Mouse (Mus musculus): Measurements from ENCODE around the gene Hfe.

Gene Hfe

DNA sequence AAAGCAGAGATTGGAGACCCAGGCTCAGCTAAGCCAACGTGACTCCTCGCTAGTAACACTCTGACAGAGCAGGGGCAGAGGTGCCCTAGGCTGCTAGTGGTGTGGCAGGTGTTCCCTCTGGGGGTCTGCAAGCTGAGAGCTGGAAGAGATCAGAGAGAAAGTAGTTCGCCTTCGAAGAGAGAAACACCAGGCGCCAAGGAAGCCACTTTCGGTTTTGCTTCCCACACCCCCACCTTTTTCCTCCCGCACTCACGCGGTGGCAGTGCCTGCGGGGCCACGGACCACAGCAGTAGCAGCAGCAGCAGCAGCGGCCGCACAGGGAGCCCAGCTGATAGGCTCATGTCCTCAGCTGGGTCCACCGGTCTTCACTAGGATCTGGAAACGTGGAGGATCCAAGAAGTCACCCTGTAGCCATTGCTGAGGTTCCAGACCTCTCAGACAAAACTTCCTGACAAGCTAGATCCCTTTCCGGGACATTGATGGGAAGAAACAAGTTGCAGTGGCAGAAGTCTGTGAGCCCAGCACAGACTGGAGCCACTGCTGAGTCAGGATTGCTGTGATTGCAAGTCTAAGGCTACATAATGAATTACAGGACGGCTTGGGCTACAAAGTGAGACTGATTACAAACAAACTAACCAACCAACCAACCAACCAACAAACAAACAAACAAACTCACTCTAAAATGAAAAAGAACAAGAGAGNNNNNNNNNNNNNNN lies at the start of gene Hfe:
Gene Hfe (minus strand): TSS at position 481 of the 716 bp plus-strand sequence.
- Histone ChIP-seq H3K4me1 (replicated peaks; ENCODE audit: low read depth, low read length) (peaks cover 14% of the 10 kb centered on the region), H3K27me3 (ENCODE audit: insufficient read depth, low read length) (peaks cover 51% of the 10 kb centered on the region), H3K36me3 (ENCODE audit: insufficient read depth, low read length) (no peaks in the 10 kb centered on the region), H3K4me3 (replicated peaks; ENCODE audit: low read length) (peak within 1 kb of the TSS; percentile 48), H3K9me3 (ENCODE audit: low read length) (no peaks in the 10 kb centered on the region)
- TF ChIP-seq POU5F1 (IDR thresholded peaks at IDR 0.05; ENCODE audit: borderline replicate concordance, low read length), result no peak
- no peak for TF ChIP-seq CTCF (conservative IDR thresholded peaks at IDR 0.05; ENCODE audit: low read length)
- no peak for TF ChIP-seq NANOG (IDR thresholded peaks at IDR 0.05; ENCODE audit: borderline replicate concordance, low read length)

DNA sequence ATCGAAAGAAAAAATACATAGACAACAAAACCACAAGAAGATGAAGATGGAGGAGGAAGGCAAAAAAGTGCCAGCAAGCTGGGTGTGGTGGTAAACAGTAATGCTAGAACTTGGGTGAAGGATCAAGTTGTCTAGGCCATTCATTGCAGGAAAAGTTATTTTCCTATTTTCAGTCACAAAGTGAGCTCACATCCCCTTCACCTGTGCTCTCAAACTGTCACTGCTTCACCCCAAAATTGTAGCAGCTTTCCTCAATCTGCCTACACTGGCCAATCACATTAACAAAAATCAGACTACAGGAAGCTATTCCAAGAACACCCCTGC lies 49.2 kb upstream of the Hfe start:
- TF ChIP-seq CTCF (conservative IDR thresholded peaks at IDR 0.05; ENCODE audit: low read length), result 0 out of 2 replicates have a peak, but pooled peaks have one; percentile 21
- no peak for TF ChIP-seq POU5F1 (IDR thresholded peaks at IDR 0.05; ENCODE audit: borderline replicate concordance, low read length)
- peak overlapping the region; percentile 68 for H3K4me3 ChIP-seq (replicated peaks; ENCODE audit: low read length)
- H3K9me3 ChIP-seq (ENCODE audit: low read length), result no peaks in the 10 kb centered on the region
- H3K27me3 ChIP-seq (ENCODE audit: insufficient read depth, low read length), result no peaks in the 10 kb centered on the region
- peaks cover 46% of the 10 kb centered on the region for H3K4me1 ChIP-seq (replicated peaks; ENCODE audit: low read depth, low read length)
- no peaks in the 10 kb centered on the region for H3K36me3 ChIP-seq (ENCODE audit: insufficient read depth, low read length)

DNA sequence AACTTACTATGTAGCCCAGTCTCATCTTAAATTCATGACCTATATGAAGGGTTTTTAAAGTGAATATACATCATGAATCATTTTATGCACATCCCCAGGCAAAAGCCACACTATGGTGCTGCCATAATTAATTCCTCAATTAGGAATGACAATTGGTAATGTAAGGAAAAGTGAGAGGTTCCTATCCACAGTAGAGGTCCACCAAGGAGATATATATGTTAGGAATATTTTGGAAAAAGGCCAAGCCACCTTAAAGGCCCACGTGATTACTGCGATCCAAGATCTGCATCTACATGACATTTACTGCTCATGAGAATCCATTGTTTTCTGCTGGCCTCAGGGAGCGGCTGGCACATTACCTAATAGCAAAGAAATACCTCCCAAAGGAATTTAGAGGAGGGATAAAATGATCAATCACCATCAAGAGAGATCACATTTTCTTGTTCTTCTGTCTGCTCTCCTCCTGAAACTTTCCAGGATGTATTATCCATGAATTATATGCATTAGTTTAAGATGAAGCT lies 48.7 kb upstream of the Hfe start:
- Histone ChIP-seq H3K36me3 (ENCODE audit: insufficient read depth, low read length) (no peaks in the 10 kb centered on the region), H3K4me3 (replicated peaks; ENCODE audit: low read length) (0 out of 2 replicates have a peak overlapping the region, but pooled peaks have one; percentile 68), H3K9me3 (ENCODE audit: low read length) (no peaks in the 10 kb centered on the region), H3K27me3 (ENCODE audit: insufficient read depth, low read length) (no peaks in the 10 kb centered on the region), H3K4me1 (replicated peaks; ENCODE audit: low read depth, low read length) (peaks cover 41% of the 10 kb centered on the region)
- no peak for TF ChIP-seq NANOG (IDR thresholded peaks at IDR 0.05; ENCODE audit: borderline replicate concordance, low read length)
- no peak for TF ChIP-seq POU5F1 (IDR thresholded peaks at IDR 0.05; ENCODE audit: borderline replicate concordance, low read length)
- TF ChIP-seq CTCF (conservative IDR thresholded peaks at IDR 0.05; ENCODE audit: low read length), result no peak

DNA sequence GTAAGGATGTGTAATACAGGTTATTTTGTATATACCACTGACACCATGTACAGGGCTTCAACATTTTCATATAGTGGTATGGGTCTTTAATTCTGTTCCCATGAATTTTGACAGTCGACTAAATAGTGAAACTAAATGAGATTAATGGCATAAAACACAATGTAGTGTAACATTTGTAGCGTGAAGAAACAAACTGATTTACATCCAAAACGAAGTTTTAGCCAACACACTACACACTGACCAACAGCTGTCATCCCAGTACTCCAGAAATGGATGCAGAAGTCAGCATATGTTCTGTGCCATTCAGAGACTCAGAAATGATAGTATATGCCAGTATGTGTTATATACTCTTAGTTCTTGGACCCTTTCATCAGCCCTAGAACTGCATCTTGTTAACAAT lies 47.3 kb upstream of the Hfe start:
- TF ChIP-seq NANOG (IDR thresholded peaks at IDR 0.05; ENCODE audit: borderline replicate concordance, low read length) (no peak), CTCF (conservative IDR thresholded peaks at IDR 0.05; ENCODE audit: low read length) (no peak), POU5F1 (IDR thresholded peaks at IDR 0.05; ENCODE audit: borderline replicate concordance, low read length) (no peak)
- peaks cover 39% of the 10 kb centered on the region for H3K4me1 ChIP-seq (replicated peaks; ENCODE audit: low read depth, low read length)
- no peaks in the 10 kb centered on the region for H3K27me3 ChIP-seq (ENCODE audit: insufficient read depth, low read length)
- H3K9me3 ChIP-seq (ENCODE audit: low read length), result no peaks in the 10 kb centered on the region
- no peaks in the 10 kb centered on the region for H3K36me3 ChIP-seq (ENCODE audit: insufficient read depth, low read length)
- peak overlapping the region; percentile 59 for H3K4me3 ChIP-seq (replicated peaks; ENCODE audit: low read length)

DNA sequence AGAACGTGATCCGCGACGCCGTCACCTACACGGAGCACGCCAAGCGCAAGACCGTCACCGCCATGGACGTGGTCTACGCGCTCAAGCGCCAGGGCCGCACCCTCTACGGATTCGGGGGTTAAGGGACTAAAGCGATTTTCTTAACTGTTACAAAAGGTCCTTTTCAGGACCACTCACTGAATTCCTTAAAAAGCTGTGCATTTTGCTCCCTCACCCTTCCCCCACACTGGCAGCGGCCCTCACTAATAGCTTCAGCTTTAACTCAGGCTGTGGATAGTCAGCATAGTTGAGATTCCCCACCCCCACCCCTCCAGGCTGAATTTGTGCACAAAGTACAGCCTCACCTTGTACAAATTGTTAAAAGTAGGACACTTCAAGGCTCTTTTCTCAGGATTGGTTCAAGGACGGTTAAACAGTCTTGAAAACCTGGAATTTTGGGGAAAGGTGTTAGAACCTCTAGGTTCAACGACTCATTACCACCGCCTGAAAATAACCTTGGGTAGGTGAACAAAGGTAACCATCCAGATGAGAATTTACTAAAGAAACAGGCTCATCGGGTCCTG lies 46.6 kb upstream of the Hfe start:
- Histone ChIP-seq H3K36me3 (ENCODE audit: insufficient read depth, low read length) (no peaks in the 10 kb centered on the region), H3K4me3 (replicated peaks; ENCODE audit: low read length) (peak overlapping the region; percentile 59), H3K27me3 (ENCODE audit: insufficient read depth, low read length) (no peaks in the 10 kb centered on the region), H3K9me3 (ENCODE audit: low read length) (no peaks in the 10 kb centered on the region), H3K4me1 (replicated peaks; ENCODE audit: low read depth, low read length) (peaks cover 39% of the 10 kb centered on the region)
- no peak for TF ChIP-seq CTCF (conservative IDR thresholded peaks at IDR 0.05; ENCODE audit: low read length)
- no peak for TF ChIP-seq POU5F1 (IDR thresholded peaks at IDR 0.05; ENCODE audit: borderline replicate concordance, low read length)
- TF ChIP-seq NANOG (IDR thresholded peaks at IDR 0.05; ENCODE audit: borderline replicate concordance, low read length), result no peak

DNA sequence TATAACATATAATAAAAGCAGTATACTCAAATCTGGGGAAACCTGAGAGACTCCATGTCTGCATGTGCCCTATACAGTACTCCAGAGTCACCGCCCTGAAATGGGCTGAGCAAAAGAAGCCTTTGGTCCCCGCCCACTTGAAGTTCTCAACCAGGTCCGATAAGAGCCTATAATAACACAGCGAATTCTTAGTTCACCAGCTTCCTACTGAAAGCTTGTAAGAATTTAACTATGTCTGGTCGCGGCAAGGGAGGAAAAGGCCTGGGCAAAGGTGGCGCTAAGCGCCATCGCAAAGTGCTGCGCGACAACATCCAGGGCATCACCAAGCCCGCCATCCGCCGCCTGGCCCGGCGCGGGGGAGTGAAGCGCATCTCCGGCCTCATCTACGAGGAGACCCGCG lies 46.1 kb upstream of the Hfe start, which contains the start of gene Hist1h4b:
Gene Hist1h4b (plus strand): TSS at position 224 of the 400 bp plus-strand sequence.
- TF ChIP-seq CTCF (conservative IDR thresholded peaks at IDR 0.05; ENCODE audit: low read length) (no peak), POU5F1 (IDR thresholded peaks at IDR 0.05; ENCODE audit: borderline replicate concordance, low read length) (no peak), NANOG (IDR thresholded peaks at IDR 0.05; ENCODE audit: borderline replicate concordance, low read length) (no peak)
- Histone ChIP-seq H3K4me3 (replicated peaks; ENCODE audit: low read length) (peak within 1 kb of the TSS; percentile 59), H3K9me3 (ENCODE audit: low read length) (no peaks in the 10 kb centered on the region), H3K36me3 (ENCODE audit: insufficient read depth, low read length) (no peaks in the 10 kb centered on the region), H3K27me3 (ENCODE audit: insufficient read depth, low read length) (no peaks in the 10 kb centered on the region), H3K4me1 (replicated peaks; ENCODE audit: low read depth, low read length) (peaks cover 39% of the 10 kb centered on the region)

DNA sequence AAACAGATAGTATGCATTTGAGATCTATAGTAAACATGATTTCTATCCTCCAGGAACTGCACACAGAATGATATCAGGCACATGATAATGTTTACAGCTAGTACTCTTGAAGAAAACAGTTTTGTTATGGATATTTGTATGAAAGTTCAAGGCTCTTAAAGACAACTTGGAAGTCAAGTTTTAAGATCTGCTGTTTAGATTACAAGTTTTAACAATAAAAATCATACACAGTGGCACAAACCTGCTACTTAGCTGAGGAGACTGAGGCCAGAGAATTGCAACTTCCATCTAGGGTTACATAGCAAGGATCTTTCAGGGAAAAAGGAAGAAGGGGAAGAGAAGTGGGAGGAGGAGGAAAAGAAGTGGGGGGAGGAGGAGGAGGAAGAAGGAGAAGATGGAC lies 44.3 kb upstream of the Hfe start:
- TF ChIP-seq POU5F1 (IDR thresholded peaks at IDR 0.05; ENCODE audit: borderline replicate concordance, low read length) (no peak), NANOG (IDR thresholded peaks at IDR 0.05; ENCODE audit: borderline replicate concordance, low read length) (no peak), CTCF (conservative IDR thresholded peaks at IDR 0.05; ENCODE audit: low read length) (no peak)
- peaks cover 45% of the 10 kb centered on the region for H3K4me1 ChIP-seq (replicated peaks; ENCODE audit: low read depth, low read length)
- no peaks in the 10 kb centered on the region for H3K9me3 ChIP-seq (ENCODE audit: low read length)
- no peaks in the 10 kb centered on the region for H3K27me3 ChIP-seq (ENCODE audit: insufficient read depth, low read length)
- H3K36me3 ChIP-seq (ENCODE audit: insufficient read depth, low read length), result no peaks in the 10 kb centered on the region
- H3K4me3 ChIP-seq (replicated peaks; ENCODE audit: low read length), result no peak overlapping the region

DNA sequence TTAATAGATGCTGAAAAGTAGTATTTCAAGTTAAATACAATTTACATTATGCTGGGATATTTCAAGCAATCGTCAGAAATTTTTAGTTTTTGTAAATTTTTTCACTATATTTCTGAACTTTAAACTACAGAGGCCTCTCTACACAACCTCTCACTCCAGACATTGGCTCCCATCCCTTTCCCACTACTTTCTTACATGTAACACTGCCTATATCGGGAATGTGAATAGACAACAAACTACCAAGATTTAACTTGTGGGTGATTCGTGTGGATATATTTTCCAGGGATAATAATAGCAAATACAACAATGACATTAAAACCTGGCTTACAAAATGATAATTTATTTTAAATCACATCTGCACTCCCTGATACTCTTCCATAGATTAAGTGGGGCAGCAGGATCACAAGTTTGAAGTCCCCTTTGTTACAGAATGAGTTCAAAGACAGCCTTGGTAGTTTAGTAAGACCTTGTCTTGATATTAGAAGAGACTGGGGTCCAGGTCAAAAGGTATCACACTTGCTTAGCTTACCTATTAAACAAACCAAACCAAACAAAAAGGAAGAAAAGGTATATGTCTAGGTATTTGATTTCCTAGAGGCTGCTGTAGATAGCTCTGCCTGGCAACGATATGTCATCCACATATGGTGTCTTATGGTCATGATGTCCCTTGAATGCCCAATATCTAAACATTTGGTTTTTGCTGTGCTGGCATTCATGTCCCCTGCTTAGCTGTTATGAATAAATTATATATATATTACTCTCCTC lies 42.8 kb upstream of the Hfe start:
- no peaks in the 10 kb centered on the region for H3K36me3 ChIP-seq (ENCODE audit: insufficient read depth, low read length)
- H3K4me1 ChIP-seq (replicated peaks; ENCODE audit: low read depth, low read length), result peaks cover 45% of the 10 kb centered on the region
- peak overlapping the region; percentile 64; the same call in 1 of the 2 replicates for H3K4me3 ChIP-seq (replicated peaks; ENCODE audit: low read length)
- H3K9me3 ChIP-seq (ENCODE audit: low read length), result no peaks in the 10 kb centered on the region
- no peak for TF ChIP-seq NANOG (IDR thresholded peaks at IDR 0.05; ENCODE audit: borderline replicate concordance, low read length)
- no peak for TF ChIP-seq CTCF (conservative IDR thresholded peaks at IDR 0.05; ENCODE audit: low read length)
- TF ChIP-seq POU5F1 (IDR thresholded peaks at IDR 0.05; ENCODE audit: borderline replicate concordance, low read length), result no peak
- no peaks in the 10 kb centered on the region for H3K27me3 ChIP-seq (ENCODE audit: insufficient read depth, low read length)
